Mouse (Mus musculus): ENCODE measurements around the gene Antxr1.

GRCm38 (mm10) chr6:87133966-87134546 is 201.6 kb downstream of the Antxr1 start:
- TF ChIP-seq CTCF (IDR thresholded peaks at IDR 0.05; ENCODE audit: borderline replicate concordance, insufficient read depth, low read depth, low read length) (no peak), POLR2A (IDR thresholded peaks at IDR 0.05; ENCODE audit: borderline replicate concordance, insufficient read depth, low read length) (no peak)

Data from cerebellum, adult 2 months (tissue).